8 mouse cellular contexts compared by ENCODE assay signal in genomic region chr3:136007846-136008245, GRCm38 (mm10).
DNase-seq lines count a peak whose midpoint lies in the region; ATAC-seq lines count a peak whose summit lies in the region.

No protein-coding gene starts in this region.

- H3K4me3 ChIP-seq in heart, embryonic 14.5 days (ENCODE audit: control insufficient read depth in 1 of 2, insufficient read depth in 1 of 2, low read depth in 1 of 2, low read length in 2 of 2) = peak overlapping the region; percentile 27 to 35; a peak in 3 of 4 replicates
- H3K4me3 ChIP-seq in neural tube, embryonic 15.5 days (replicated peaks) = peak overlapping the region; percentile 1

- peak overlapping the region; percentile 69 for H3K4me2 ChIP-seq in heart, embryonic 14.5 days (ENCODE audit: low read length)
- peak overlapping the region; percentile 46 for H3K4me2 ChIP-seq in neural tube, embryonic 15.5 days

- H3K27ac ChIP-seq in heart, embryonic 14.5 days (replicated peaks in 1 of 2; ENCODE audit: control insufficient read depth in 1 of 2, insufficient read depth in 1 of 2, low read depth in 2 of 2, low read length in 2 of 2) = peak overlapping the region; percentile 93 to 99
- H3K27ac ChIP-seq in neural tube, embryonic 15.5 days (replicated peaks) = peak overlapping the region; percentile 41; the same call in 1 of the 2 replicates

- H3K9me3 ChIP-seq in heart, embryonic 14.5 days (ENCODE audit: control insufficient read depth, low read length) = no peaks in the 10 kb centered on the region
- no peaks in the 10 kb centered on the region for H3K9me3 ChIP-seq in neural tube, embryonic 15.5 days (replicated peaks)

- WGBS in heart, embryonic 14.5 days = 3% methylated on average over 9 of the region's 9 CpGs
- 33% methylated on average over 9 of the region's 9 CpGs for WGBS in neural tube, embryonic 15.5 days

- peak overlapping the region; percentile 50 for H3K9ac ChIP-seq in heart, embryonic 14.5 days (ENCODE audit: low read length)
- H3K9ac ChIP-seq in neural tube, embryonic 15.5 days (replicated peaks) = no peak overlapping the region

- ATAC-seq in heart, embryonic 14.5 days (ENCODE audit: insufficient number of reproducible peaks, insufficient read depth, low FRiP score, low read depth) = peak; percentile 84
- peak; percentile 93 for ATAC-seq in neural tube, embryonic 15.5 days (ENCODE audit: low FRiP score)
- no peak for ATAC-seq in CD4-positive, CD25-positive, alpha-beta regulatory T cell, adult 4 months

- peaks cover 13 to 25% of the 10 kb centered on the region in 2 experiments for H3K4me1 ChIP-seq in heart, embryonic 14.5 days (ENCODE audit: control insufficient read depth in 2 of 2, insufficient read depth in 2 of 2, low read length in 2 of 2)
- peaks cover 12% of the 10 kb centered on the region for H3K4me1 ChIP-seq in neural tube, embryonic 15.5 days

- H3K27me3 ChIP-seq in heart, embryonic 14.5 days (ENCODE audit: control insufficient read depth, insufficient read depth, low read length) = no peaks in the 10 kb centered on the region
- H3K27me3 ChIP-seq in neural tube, embryonic 15.5 days (replicated peaks) = no peaks in the 10 kb centered on the region

- H3K36me3 ChIP-seq in heart, embryonic 14.5 days (ENCODE audit: control insufficient read depth, insufficient read depth, low read length) = no peaks in the 10 kb centered on the region
- H3K36me3 ChIP-seq in neural tube, embryonic 15.5 days = no peaks in the 10 kb centered on the region

- peak; percentile 1 for DNase-seq in lung, postnatal 14 days
- no peak for DNase-seq in lung, adult 18-20 months
- DNase-seq in embryo, embryonic 10.5 days (ENCODE audit: low spot score) = peak; percentile 30
- peak; percentile 39 to 90 for DNase-seq in layer of hippocampus, postnatal 14 days (ENCODE audit: low spot score in 2 of 2)
- no peak for DNase-seq in urinary bladder, postnatal 36 days (ENCODE audit: low spot score in 2 of 2)

Comparison
In these comparisons a context has a peak if more than half of its experiments do, and no peak if none do; other contexts are left out.
1. DNase-seq: peak in lung, postnatal 14 days (single experiment), embryo, embryonic 10.5 days (single experiment) and layer of hippocampus, postnatal 14 days (2 of 2); none in lung, adult 18-20 months (0 of 2) and urinary bladder, postnatal 36 days (0 of 2).